Mouse (Mus musculus) left cerebral cortex, postnatal 25 days (tissue): ENCODE data around the gene Tbcc. TPM values are rescaled to one million over a fixed set of nuclear protein-coding genes. Genes with fewer than 3 reads are reported as not detected.
"Not testable (repeated sequence)": the region's sequence is repeated elsewhere in the genome, so short reads cannot be mapped to it uniquely, and the experiment has no call there.

ENCODE experiments used
- DNase-seq, 2 experiments: peaks; one replicate each; pipeline ENCODE4 v3.0.0; 2022; ENCODE audit warnings: low spot score in 2 of 2, mixed read lengths in 1 of 2
- intact Hi-C: fragments of 180-260 bp; cut with DNase I; formaldehyde crosslinking; loops from one replicate; pipeline ENCODE4 v1.15.1; 2025
- total RNA-seq, 2 experiments: library from RNA; stranded (reverse); gene quantifications; 2 replicates each; pipeline ENCODE4 v1.2.3; 2021

Gene Tbcc
- total RNA-seq: 10 to 100 TPM; 32.4 to 36.7 TPM

DNA sequence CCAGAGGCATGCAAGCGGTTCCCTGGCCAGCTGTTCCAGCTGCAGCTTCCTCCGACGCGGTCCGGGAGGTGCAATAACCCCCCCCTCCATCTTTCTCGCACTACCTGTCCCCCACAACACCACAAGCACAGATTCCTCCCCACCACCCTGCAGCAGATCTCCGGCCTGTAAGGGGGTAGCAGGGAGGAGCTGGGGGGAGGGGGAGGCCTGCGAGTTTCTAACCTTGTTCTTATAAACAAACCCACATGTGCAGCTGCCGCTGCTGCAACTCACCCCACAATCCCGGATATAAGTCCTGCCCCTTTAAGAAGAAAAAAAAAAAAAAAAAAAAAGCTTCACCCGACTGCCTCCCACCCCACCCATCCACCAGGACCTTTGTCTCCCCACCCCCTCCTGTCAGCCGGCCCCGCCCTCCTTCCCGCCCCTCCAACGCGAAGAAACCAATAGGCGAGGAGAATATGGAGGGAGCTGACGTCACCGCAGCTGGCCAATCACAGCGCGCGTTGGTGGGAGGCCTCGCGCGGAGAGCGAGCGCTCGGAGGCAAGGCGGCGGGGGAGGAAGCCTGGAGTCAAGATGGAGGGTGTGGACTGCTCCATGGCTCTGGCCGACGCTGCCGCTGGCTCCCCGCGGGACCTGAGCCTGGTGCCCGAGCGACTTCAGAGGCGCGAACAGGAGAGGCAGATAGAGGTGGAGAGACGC is at the start of gene Tbcc:
Tbcc (plus strand) TSS at position 569 of the 700 bp plus-strand sequence.
- intact Hi-C loops: loop anchor here (1.0 to 5.0 kb wide), 3 partner anchors 33 to 107 kb away; partner anchors contain the start of gene Rpl7l1
- peak; percentile 96 to 99 for DNase-seq

DNA sequence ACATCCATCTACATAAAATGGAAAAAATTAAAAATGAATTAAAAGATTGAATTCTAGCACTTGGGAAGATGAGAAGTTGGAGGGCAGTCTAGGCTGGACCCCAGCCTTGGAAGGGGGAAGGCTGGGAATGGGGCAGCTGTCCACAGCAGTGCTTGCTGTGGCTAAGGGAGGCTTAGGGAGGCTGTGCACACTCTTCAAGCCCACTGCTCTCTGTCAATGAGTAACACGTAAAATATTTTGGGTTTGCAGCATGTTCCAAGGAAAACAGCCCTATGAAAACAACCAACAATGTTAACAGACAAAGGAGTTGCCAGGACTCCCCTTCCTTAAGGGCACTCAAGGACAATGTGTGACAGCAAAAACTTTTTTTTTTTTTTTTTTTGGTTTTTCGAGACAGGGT is 47.5 kb upstream of the Tbcc start:
- intact Hi-C loops: no loop called here
- DNase-seq: no peak

DNA sequence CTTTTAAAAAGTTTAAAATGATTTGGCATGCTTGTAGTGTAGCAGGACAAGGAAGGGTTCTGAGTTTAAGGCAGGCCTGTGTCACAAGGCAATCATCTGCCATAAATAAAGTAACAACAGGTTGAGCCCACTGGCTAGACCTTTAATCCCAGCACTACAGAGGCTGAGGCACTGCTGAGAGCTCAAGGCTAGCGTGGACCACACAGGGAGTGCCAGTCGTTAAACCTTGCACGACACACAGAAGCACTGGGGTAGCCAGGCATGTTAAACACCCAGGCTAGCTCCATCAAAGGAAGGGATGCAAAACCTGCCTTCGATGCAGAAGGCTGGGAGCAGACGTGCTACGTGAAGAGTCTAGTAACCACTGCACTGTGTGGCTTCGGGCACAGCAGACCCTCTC is 46.8 kb upstream of the Tbcc start:
- intact Hi-C loops: no loop called here
- DNase-seq: no peak

GRCm38 (mm10) chr17:46844811-46845210 is 45.7 kb upstream of the Tbcc start:
- no peak for DNase-seq
- intact Hi-C loops: no loop called here

DNA sequence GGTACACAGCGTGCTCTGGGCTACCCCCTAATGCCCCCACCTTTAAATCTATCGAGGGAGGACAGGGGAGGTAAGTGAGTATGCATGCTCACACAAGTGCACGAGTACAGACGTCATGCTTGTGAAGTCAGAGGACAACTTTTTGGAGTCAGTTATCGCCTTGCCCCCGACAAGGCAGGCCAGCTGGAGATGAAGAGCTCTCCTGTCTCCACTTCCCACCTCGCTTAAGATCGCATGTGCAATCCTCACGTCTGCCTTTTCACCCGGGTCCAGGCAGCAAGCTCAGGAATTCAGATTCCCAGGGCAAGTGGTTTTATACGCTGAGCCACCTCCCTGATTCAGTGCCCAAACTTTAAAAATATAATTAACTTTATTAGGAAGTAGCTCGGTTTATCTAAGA is 45.2 kb upstream of the Tbcc start:
- intact Hi-C loops: no loop called here
- no peak for DNase-seq

DNA sequence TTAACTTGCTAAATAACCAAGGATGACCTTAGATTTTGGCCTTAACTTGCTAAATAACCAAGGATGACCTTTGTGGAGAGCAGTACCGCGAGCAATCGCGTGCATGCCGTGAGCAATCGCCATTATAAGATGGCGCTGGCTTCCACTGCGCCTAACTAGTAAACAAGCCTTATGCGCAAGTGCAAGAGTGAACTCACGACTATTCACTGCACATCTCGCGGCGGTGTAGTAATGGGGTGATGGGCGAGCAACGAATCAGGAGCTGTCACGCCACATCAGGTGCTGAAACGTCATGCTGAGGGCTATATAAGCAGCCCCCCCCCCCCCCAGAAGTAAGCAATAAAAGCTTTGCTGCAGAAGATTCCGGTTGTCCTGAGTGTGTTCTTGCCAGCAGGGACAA is 43.9 kb upstream of the Tbcc start:
- DNase-seq, intact Hi-C loops: not testable (repeated sequence)

DNA sequence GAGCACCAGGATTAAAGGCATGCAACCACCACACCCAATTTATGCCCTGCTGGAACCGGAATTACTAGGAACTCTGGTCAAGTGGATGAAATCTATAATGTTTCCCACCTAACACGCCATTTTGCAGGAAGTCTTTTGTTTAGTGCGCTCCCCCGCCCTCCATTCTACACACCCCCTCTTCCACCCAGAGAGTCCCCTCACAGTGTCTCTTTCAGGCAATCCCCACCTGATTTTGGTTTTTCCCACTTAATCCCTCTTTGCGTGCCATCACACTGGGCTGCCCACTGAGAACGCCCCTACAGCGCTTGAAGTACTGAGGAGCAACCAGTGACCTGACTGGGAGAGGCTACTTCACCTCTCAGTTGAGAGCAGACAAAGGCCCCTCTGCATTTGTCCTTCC is 43.3 kb upstream of the Tbcc start:
- intact Hi-C loops: no loop called here
- no peak for DNase-seq

- DNase-seq: no peak
- intact Hi-C loops: no loop called here
These were observed 37.8 kb upstream of the Tbcc start for GRCm38 (mm10) chr17:46852725-46853124.

DNA sequence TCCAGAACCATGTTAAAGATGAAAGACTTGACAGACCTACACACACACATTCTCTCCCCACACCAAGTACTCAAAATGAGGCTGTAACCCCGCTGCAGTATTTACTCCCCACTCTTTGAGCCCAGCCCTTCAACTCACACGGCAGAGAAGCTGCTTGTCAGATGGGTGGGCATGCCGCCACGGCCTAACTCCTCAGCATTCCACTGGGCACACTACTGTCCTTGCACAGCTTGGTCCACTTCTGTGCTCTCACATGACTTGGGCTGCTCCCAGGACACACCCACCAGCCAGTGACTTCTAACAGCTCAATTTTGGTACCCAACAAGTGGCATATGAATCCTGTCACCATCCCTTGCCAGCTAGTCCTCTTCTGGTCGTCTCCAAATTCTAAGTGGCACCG is 37.2 kb upstream of the Tbcc start:
- DNase-seq: peak; percentile 27
- intact Hi-C loops: no loop called here

- intact Hi-C loops: no loop called here
- no peak for DNase-seq
These were observed 36.4 kb upstream of the Tbcc start for GRCm38 (mm10) chr17:46854096-46854495.

- DNase-seq: no peak
- intact Hi-C loops: no loop called here
These were observed 35.8 kb upstream of the Tbcc start for GRCm38 (mm10) chr17:46854640-46855110.

GRCm38 (mm10) chr17:46855328-46856106 is 35.0 kb upstream of the Tbcc start:
- no peak for DNase-seq
- intact Hi-C loops: loop anchor here (2.0 kb wide), 1 partner anchor 73 kb away; the partner anchor contains the start of gene Rpl7l1

GRCm38 (mm10) chr17:46856107-46856388 is 34.4 kb upstream of the Tbcc start:
- intact Hi-C loops: loop anchor here (2.0 kb wide), 1 partner anchor 73 kb away; the partner anchor contains the start of gene Rpl7l1
- DNase-seq: no peak

GRCm38 (mm10) chr17:46856471-46857360 is 33.8 kb upstream of the Tbcc start:
- intact Hi-C loops: loop anchor here (1.0 to 2.0 kb wide), 2 partner anchors 34 to 74 kb away; partner anchors contain the start of genes Rpl7l1 and Tbcc
- peak; percentile 71 to 85 for DNase-seq

DNA sequence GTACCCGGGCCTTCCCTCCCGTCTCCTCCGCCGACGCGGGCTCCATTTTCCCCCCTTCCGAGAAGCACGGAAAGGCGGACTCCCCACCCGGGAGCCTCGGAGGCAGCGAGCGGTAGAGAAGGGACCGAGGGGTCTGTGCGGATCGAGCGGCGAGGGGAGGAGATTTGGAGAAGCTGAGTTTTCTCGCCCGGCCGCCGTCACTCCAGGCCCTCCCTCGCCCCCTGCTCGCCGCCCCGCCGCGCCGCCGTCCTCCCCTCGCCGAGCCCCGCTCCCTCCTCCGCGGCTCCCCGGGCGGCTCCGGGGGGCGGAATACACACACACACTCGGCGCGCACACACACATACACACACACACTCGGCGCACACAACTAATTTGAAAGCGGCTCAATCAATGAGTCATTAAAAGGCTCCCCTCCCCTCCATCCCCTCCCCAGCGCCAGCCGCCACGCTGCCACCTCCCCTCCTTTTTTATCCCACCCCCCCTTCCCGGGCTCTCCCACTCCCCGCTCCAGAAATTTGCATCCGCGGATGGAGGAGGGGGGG is 33.1 kb upstream of the Tbcc start:
- intact Hi-C loops: loop anchor here (1.0 to 2.0 kb wide), 2 partner anchors 33 to 75 kb away; partner anchors contain the start of genes Rpl7l1 and Tbcc
- peak; percentile 81 to 82 for DNase-seq

DNA sequence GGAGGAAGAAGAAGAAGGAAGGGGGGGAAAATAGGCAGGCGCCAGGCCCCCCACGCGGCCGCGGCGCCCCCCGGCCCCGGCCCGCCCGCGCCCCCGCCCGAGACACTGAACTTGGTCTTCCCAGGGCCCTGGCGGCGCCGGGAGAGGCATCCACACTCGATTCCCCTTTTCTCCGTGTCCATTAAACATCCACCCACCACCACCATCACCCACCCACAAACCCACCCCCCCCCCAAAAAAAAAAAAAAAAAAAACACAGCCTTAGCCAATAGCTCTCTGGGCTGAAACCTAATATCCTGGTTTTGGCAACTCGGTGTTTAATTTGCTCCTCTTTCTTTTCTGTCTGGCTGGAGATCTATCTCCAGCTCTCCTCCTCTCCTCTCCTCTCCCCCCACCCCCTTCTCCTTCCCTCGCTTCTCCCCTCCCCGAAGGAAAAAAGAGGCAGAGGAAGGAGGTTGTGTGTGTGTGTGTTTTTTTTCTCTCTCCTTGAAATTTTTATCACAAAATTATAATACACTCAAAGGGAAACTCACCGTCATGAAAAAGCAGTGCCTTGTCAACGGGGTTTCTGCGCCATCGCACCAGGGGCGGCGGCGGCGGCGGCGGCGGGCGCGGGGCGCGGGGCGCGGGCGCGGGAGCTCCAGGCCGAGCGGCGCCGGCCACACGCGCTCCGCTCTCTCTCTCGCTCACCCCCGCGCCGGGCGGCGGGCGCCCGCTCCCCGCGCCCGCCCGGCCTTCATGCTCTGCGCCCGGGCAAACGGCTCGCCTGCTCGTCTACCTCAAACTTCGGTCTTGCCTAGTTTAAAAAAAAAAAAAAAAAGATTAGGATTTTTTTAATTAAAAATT is 32.4 kb upstream of the Tbcc start, which contains the start of gene Bicral:
Bicral (minus strand) TSS at position 580 of the 846 bp plus-strand sequence.
- DNase-seq: peak; percentile 61 to 69
- intact Hi-C loops: loop anchor here (1.0 to 2.0 kb wide), 2 partner anchors 32 to 75 kb away; partner anchors contain the start of genes Rpl7l1 and Tbcc

DNA sequence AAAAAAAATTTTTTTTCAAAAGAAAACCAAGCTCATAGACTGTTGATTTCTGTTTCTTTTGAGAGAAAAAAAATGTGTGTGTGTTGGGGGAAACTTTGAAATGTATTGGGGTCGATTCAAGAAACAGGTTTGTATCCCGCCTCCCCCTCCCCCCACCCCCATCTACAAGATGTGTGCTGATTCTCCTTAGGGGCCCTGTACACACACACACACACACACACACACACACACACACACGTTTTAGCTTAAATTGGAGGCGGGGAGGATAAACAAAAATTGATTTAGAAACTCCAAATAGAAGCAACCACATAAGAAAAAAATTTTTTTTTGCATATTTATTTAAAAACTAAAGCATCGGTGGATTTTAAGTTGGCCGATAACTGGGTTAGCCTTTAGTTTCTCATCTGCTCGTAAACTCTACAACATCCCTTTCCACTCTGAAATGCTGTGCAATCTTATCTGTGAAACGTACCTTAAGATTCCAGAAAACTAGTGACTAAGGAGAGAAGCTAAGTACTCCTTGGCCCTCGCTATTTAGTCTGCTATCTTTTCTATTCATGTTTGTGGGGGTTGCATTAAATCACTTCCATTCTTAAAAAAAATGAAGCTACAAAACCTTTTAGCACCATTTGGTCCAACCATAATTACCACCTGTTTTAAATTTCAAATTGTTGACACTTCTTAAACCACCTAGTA is 31.6 kb upstream of the Tbcc start:
- no peak for DNase-seq
- intact Hi-C loops: no loop called here

DNA sequence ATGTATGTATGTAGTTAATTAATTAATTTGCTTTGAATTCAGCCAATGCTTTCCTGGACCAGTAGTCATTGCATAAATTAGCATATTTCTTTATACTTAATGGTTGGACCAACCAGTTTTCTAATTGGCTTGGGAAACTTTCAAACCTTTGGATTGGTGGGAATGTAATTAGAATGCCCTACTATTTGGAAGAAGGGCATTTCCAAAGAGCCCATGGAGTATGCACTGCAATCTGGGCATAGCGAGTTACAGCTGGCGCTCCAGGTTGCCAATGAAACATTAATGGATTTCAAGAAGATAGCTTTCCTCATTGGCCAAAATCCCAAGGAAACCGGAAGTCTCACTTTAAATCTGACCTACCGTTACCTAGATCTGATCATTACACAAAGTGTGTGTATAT is 30.4 kb upstream of the Tbcc start:
- DNase-seq: no peak
- intact Hi-C loops: no loop called here
